Mouse (Mus musculus): ENCODE results near the gene Dmrtc1c1. TPM values are rescaled to one million over a fixed set of nuclear protein-coding genes. Genes with fewer than 3 reads are reported as not detected.

Dmrtc1c1 gene
- total RNA-seq (2023), result not detected in 2 replicates

GRCm38 (mm10) chrX:102802663-102803062 lies at the start of gene Dmrtc1c1:
TSS of gene Dmrtc1c1 (plus strand) at chrX:102802963.

DNA sequence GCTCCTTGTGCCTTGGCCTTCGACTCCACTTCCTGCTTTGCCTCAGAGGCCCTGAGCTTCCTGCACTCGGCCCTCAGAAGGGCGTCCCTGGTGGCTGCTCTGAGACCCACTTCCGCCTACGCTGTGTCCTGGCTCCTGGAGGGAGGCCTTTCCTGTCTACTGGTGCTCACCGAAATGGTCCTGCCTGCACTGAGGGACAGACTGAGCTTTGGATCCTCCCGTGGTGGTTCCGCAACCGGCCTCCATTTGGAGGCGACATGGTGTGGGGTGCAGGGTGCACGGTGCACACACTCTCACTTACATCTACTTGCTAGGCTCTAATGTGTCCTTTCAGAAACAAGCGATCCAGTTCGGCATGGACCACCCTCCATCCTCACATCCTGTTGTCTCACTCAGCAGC lies 51.8 kb downstream of the Dmrtc1c1 start, which contains the start of gene Dmrtc1c2:
TSS of gene Dmrtc1c2 (minus strand) at position 101 of the 400 bp plus-strand sequence.

Other genes with a start within 250 kb of the Dmrtc1c1 start
- 2.5 and 3.0 TPM in 2 replicates for gene Phka1, start 158.7 kb upstream of the Dmrtc1c1 start, total RNA-seq (2023)
- not detected in 2 replicates for gene Gm3880, start 116.0 kb upstream of the Dmrtc1c1 start, total RNA-seq (2023)
- gene Gm9112, start 95.3 kb upstream of the Dmrtc1c1 start, total RNA-seq (2023), result not detected in 2 replicates
- not detected in 2 replicates for gene Dmrtc1b, start 95.1 kb upstream of the Dmrtc1c1 start, total RNA-seq (2023)
- not detected in 2 replicates for gene Dmrtc1c2, start 51.7 kb downstream of the Dmrtc1c1 start, total RNA-seq (2023)
- not detected in 2 replicates for gene 1700031F05Rik, start 65.0 kb downstream of the Dmrtc1c1 start, total RNA-seq (2023)
- gene Dmrtc1a, start 105.7 kb downstream of the Dmrtc1c1 start, total RNA-seq (2023), result not detected in 2 replicates
- not detected in 2 replicates for gene 1700011M02Rik, start 105.9 kb downstream of the Dmrtc1c1 start, total RNA-seq (2023)
- not detected in 2 replicates for gene 1700018G05Rik, start 125.4 kb downstream of the Dmrtc1c1 start, total RNA-seq (2023)

Data from neutrophil, adult 65 days (primary cell).